Mouse (Mus musculus) midbrain, embryonic 16.5 days (tissue): ENCODE data around the gene Cend1. TPM values are rescaled to one million over a fixed set of nuclear protein-coding genes. Genes with fewer than 3 reads are reported as not detected.

ENCODE experiments used
- ATAC-seq: fragments of 200-750 bp; cut with Nextera tagmentation; 2 replicates; pipeline ENCODE4 v1.8.0; 2017; ENCODE audit warnings: moderate TSS enrichment
- H3K27ac ChIP-seq: fragments of 300-500 bp; sonication (generic); 2 replicates; pipeline ENCODE4 v1.5.1; 2014; ENCODE audit warnings: mild to moderate bottlenecking, low read length, mixed read lengths
- H3K27me3 ChIP-seq: fragments of 300-500 bp; sonication (generic); 2 replicates; pipeline ENCODE4 v1.6.1; 2014; ENCODE audit warnings: low read depth, low read length, mixed read lengths; ENCODE audit not compliant: control insufficient read depth, insufficient read depth
- H3K36me3 ChIP-seq: fragments of 300-500 bp; sonication (generic); 2 replicates; pipeline ENCODE4 v1.6.1; 2014; ENCODE audit warnings: mild to moderate bottlenecking, low read length, moderate library complexity, mixed read lengths; ENCODE audit not compliant: control insufficient read depth, insufficient read depth
- H3K4me1 ChIP-seq: fragments of 300-500 bp; sonication (generic); 2 replicates; pipeline ENCODE4 v1.6.1; 2014; ENCODE audit warnings: mild to moderate bottlenecking, low read length, mixed read lengths; ENCODE audit not compliant: control insufficient read depth, insufficient read depth
- H3K4me2 ChIP-seq: fragments of 300-500 bp; sonication (generic); 2 replicates; pipeline ENCODE4 v1.6.1; 2014; ENCODE audit warnings: mild to moderate bottlenecking, low read length, mixed read lengths
- H3K4me3 ChIP-seq: fragments of 300-500 bp; sonication (generic); 2 replicates; pipeline ENCODE4 v1.5.1; 2014; ENCODE audit warnings: low read depth, mild to moderate bottlenecking, low read length, moderate library complexity, mixed read lengths
- H3K9ac ChIP-seq: fragments of 300-500 bp; sonication (generic); 2 replicates; pipeline ENCODE4 v1.6.1; 2014; ENCODE audit warnings: low read depth, low read length, mixed read lengths
- H3K9me3 ChIP-seq: fragments of 300-500 bp; sonication (generic); replicated peaks from 2 replicates; pipeline ENCODE4 v1.6.1; 2014; ENCODE audit warnings: mild to moderate bottlenecking, low read length, mixed read lengths; ENCODE audit not compliant: control insufficient read depth, poor library complexity, severe bottlenecking
- whole genome bisulfite sequencing: fragments of 180-500 bp; shearing (Covaris S2); extraction: QIAGEN DNeasy Blood & Tissue Kit; methylation state at CpG from one replicate; pipeline ENCODE4 v1.1.7; 2014; 5-methylcytosine and 5-hydroxymethylcytosine counted together
- polyA plus RNA-seq: library from polyadenylated mRNA; unstranded; fragments of >200 nt; fragmentation: Nextera tagmentation; extraction: Ambion mirVana; gene quantifications from 2 replicates; pipeline ENCODE4 v1.2.1, GENCODE M21; 2015

The Cend1 gene
- polyA plus RNA-seq, 1 experiment from 2014 or later, result 151 TPM

- under 1% methylated on average over 52 of the region's 52 CpGs for WGBS
- Histone ChIP-seq H3K4me3 (peak within 1 kb of the TSS; percentile 56), H3K27me3 (peaks cover 45% of the 10 kb centered on the region), H3K4me2 (peak within 1 kb of the TSS; percentile 66), H3K27ac (peak within 1 kb of the TSS; percentile 82), H3K36me3 (peaks cover 8% of the 10 kb centered on the region), H3K9ac (peak within 1 kb of the TSS; percentile 86), H3K9me3 (no peaks in the 10 kb centered on the region), H3K4me1 (peaks cover 33% of the 10 kb centered on the region)
- ATAC-seq, result peak; percentile 56
These were observed 38.1 kb upstream of the Cend1 start, which contains the start of gene Cd151 for GRCm38 (mm10) chr7:141467230-141468030. Gene Cd151 (plus strand): TSS chr7:141467392.

GRCm38 (mm10) chr7:141466607-141467148 is 37.4 kb upstream of the Cend1 start:
- 68% methylated on average over 10 of the region's 10 CpGs for WGBS
- peak overlapping the region; percentile 56 for H3K4me3 ChIP-seq
- peaks cover 39% of the 10 kb centered on the region for H3K4me1 ChIP-seq
- peak overlapping the region; percentile 66 for H3K4me2 ChIP-seq
- 0 out of 2 replicates have a peak overlapping the region, but pooled peaks have one; percentile 10 for H3K27ac ChIP-seq
- ATAC-seq, result no peak
- peak overlapping the region; percentile 86; the same call in 1 of the 2 replicates for H3K9ac ChIP-seq
- H3K9me3 ChIP-seq, result no peaks in the 10 kb centered on the region
- peaks cover 4% of the 10 kb centered on the region; the same call in 1 of the 2 replicates for H3K36me3 ChIP-seq
- H3K27me3 ChIP-seq, result peaks cover 52% of the 10 kb centered on the region

DNA sequence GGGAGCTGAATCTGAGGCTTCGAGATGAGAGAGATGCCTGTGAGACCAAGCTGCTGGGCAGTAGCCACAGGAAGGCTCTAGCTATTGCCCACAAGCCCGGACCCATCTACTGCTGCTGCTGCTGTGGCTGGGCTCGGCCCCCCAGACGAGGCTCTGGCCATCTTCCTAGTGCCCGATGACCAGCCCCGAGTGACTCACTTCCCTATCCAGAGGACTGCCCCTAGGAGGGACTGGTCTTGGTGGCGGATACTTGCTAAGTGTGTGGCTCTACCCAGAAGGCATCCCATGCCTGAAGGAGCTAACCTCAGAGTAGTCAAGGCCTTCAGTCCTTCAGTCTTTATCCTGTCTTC is 36.7 kb upstream of the Cend1 start:
- 80% methylated on average over 7 of the region's 7 CpGs for WGBS
- Histone ChIP-seq H3K36me3 (peaks cover 4% of the 10 kb centered on the region; the same call in 1 of the 2 replicates), H3K4me1 (peaks cover 42% of the 10 kb centered on the region), H3K4me3 (no peak overlapping the region), H3K27ac (no peak overlapping the region), H3K9me3 (no peaks in the 10 kb centered on the region), H3K27me3 (peaks cover 59% of the 10 kb centered on the region), H3K9ac (no peak overlapping the region), H3K4me2 (no peak overlapping the region)
- ATAC-seq, result no peak

DNA sequence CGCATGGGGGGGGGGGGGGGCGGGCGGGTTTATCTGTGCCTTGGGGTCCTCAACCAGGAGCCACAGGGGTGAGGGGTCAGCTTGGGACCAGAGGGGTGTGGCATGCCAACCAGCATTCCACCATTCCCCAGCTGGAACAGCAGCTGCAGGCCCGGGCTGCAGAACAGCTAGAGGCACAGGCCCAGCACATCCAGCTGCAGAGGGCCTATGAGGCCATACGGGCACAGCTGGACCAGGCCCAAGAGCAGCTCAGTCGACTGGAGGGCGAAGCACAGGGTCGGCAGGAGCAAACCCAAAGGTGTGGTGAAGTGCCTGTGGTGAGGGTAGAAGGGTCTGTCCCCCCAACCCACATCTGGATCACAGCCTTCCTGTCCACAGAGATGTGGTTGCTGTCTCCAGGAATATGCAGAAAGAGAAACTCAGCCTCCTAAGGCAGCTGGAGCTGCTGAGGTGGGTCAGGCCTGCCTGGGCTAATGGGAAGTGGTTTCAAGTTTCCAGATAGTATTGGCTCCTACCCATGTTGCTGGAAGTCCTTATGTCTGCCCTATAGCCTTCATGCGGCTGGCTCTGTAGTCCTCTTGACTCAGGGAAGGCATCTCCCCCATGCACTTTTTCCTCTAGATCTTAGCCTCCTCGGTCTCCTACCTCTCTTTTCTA is 36.2 kb upstream of the Cend1 start:
- Histone ChIP-seq H3K4me1 (peaks cover 42% of the 10 kb centered on the region), H3K27me3 (peaks cover 64% of the 10 kb centered on the region), H3K27ac (no peak overlapping the region), H3K9me3 (no peaks in the 10 kb centered on the region), H3K36me3 (peaks cover 4% of the 10 kb centered on the region; the same call in 1 of the 2 replicates), H3K4me2 (no peak overlapping the region; the same call in 1 of the 2 replicates), H3K9ac (no peak overlapping the region), H3K4me3 (no peak overlapping the region)
- 48% methylated on average over 8 of the region's 10 CpGs for WGBS
- ATAC-seq, result no peak

- Histone ChIP-seq H3K27me3 (peaks cover 70% of the 10 kb centered on the region), H3K4me2 (peak overlapping the region; percentile 39), H3K27ac (no peak overlapping the region), H3K9ac (peak overlapping the region; percentile 35; the same call in 1 of the 2 replicates), H3K4me1 (peaks cover 36% of the 10 kb centered on the region), H3K9me3 (no peaks in the 10 kb centered on the region), H3K4me3 (peak overlapping the region; percentile 23), H3K36me3 (no peaks in the 10 kb centered on the region)
- WGBS, result 3% methylated on average over 34 of the region's 38 CpGs
- no peak for ATAC-seq
These were observed 35.4 kb upstream of the Cend1 start for GRCm38 (mm10) chr7:141464603-141465201.

DNA sequence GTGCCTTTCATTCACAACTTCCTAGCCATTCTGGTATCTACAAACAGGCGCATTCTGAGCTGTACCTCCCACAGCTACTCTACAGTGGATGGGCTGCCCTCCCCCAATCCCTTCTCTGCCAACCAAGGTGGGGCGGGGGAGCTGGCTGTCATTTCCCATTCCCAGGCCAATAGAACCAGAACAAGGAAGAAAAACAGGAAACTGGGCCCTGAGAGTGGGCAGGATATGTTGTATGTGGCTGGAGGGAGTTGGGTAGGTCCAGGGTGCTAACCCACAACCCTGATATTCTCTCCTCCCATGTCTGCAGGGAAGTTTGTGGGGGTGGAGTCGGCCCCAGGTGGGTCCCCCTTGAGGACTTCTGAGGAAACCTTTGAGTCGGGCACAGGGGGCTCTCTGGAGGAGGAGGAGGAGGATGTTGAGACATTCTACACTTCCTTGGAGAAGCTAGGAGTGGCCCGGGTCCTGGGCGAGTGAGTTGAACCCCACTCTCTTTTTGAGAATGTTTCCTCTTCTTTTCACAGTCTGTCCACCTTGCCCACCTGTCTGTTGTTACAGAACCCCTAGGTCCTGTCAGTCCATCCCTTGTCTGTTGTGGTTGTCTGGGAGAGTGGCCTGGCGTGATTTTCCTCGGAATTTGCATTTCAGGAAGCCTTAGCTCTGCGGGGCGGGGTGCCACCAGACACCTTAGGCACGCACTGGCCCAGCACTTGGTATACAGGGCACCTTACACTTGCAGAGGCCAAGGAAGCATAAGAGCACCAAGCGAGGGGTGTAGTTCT is 34.7 kb upstream of the Cend1 start:
- no peak overlapping the region for H3K4me3 ChIP-seq
- WGBS, result 19% methylated on average over 12 of the region's 12 CpGs
- H3K27me3 ChIP-seq, result peaks cover 70% of the 10 kb centered on the region
- no peaks in the 10 kb centered on the region for H3K36me3 ChIP-seq
- peak overlapping the region; percentile 39 for H3K4me2 ChIP-seq
- no peaks in the 10 kb centered on the region for H3K9me3 ChIP-seq
- no peak overlapping the region for H3K9ac ChIP-seq
- H3K4me1 ChIP-seq, result peaks cover 30% of the 10 kb centered on the region
- H3K27ac ChIP-seq, result no peak overlapping the region
- ATAC-seq, result no peak

DNA sequence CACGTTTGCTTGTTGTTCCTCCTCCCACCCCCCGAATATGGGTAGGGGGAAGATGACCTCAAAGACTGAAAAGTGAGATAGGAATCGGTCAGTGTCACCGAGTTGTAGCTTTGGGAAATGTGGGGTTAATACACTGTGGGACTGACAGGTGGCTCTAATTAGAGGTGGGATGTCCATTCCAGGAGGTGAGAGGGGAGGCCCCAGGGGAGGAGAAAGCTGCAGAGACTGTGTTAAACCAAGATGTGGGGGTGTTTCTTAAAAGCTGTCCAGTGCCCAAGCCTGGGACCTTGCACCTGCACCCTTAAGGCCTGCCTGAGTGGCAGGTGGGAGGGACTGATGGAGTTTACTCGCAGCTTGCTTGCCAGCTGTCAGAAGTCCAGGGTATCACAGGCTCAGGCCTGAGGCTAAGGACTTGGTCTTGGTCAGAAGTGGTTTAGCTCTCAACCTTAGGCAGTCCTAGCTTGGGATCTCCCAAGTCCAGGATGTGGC is 33.1 kb upstream of the Cend1 start:
- Histone ChIP-seq H3K9me3 (no peaks in the 10 kb centered on the region), H3K36me3 (peaks cover 4% of the 10 kb centered on the region; the same call in 1 of the 2 replicates), H3K4me1 (peaks cover 18% of the 10 kb centered on the region), H3K27ac (no peak overlapping the region), H3K9ac (no peak overlapping the region), H3K27me3 (peaks cover 70% of the 10 kb centered on the region), H3K4me2 (peak overlapping the region; percentile 74), H3K4me3 (no peak overlapping the region)
- WGBS, result 18% methylated on average over 5 of the region's 5 CpGs
- no peak for ATAC-seq
